Mouse (Mus musculus) kidney, embryonic 16.5 days (tissue): ENCODE measurements around the gene Sox3. TPM values are rescaled to one million over a fixed set of nuclear protein-coding genes. Genes with fewer than 3 reads are reported as not detected.
A peak's percentile ranks its signal among the peaks of the same experiment; 100 is the strongest.

Experiments used
- ATAC-seq: fragments of 200-750 bp; cut with Nextera tagmentation; 2 replicates; pipeline ENCODE4 v1.8.0; 2017; ENCODE audit warnings: moderate TSS enrichment; ENCODE audit not compliant: low FRiP score, low TSS enrichment
- H3K27ac ChIP-seq: fragments of 300-500 bp; sonication (generic); 2 replicates; pipeline ENCODE4 v1.5.1; 2014; ENCODE audit warnings: low read length
- H3K27me3 ChIP-seq: fragments of 300-500 bp; sonication (generic); 2 replicates; pipeline ENCODE4 v1.6.1; 2014; ENCODE audit warnings: low read length, control low read depth, mixed read lengths; ENCODE audit not compliant: insufficient read depth
- H3K36me3 ChIP-seq: fragments of 300-500 bp; sonication (generic); 2 replicates; pipeline ENCODE4 v1.6.1; 2014; ENCODE audit warnings: low read length, control low read depth, mixed read lengths; ENCODE audit not compliant: insufficient read depth
- H3K4me1 ChIP-seq: fragments of 300-500 bp; sonication (generic); 2 replicates; pipeline ENCODE4 v1.6.1; 2014; ENCODE audit warnings: low read length, control low read depth, mixed read lengths; ENCODE audit not compliant: insufficient read depth
- H3K4me2 ChIP-seq: fragments of 300-500 bp; sonication (generic); replicated peaks from 2 replicates; pipeline ENCODE4 v1.6.1; 2014; ENCODE audit warnings: low read depth, low read length
- H3K4me3 ChIP-seq: fragments of 300-500 bp; sonication (generic); 2 replicates; pipeline ENCODE4 v1.5.1; 2014; ENCODE audit warnings: mild to moderate bottlenecking, low read length
- H3K9ac ChIP-seq: fragments of 300-500 bp; sonication (generic); replicated peaks from 2 replicates; pipeline ENCODE4 v1.6.1; 2014; ENCODE audit warnings: low read length
- H3K9me3 ChIP-seq: fragments of 300-500 bp; sonication (generic); 2 replicates; pipeline ENCODE4 v1.6.1; 2016; ENCODE audit warnings: low read length, control low read depth
- WGBS: fragments of 180-500 bp; shearing (Covaris S2); extraction: QIAGEN DNeasy Blood & Tissue Kit; methylation state at CpG from one replicate; pipeline ENCODE4 v1.1.7; 2014; 5-methylcytosine and 5-hydroxymethylcytosine counted together
- polyA plus RNA-seq: library from polyadenylated mRNA; unstranded; fragments of >200 nt; fragmentation: Nextera tagmentation; extraction: Ambion mirVana; gene quantifications from 2 replicates; pipeline ENCODE4 v1.2.1, GENCODE M21; 2015

The Sox3 gene
- polyA plus RNA-seq, 1 experiment from 2014 or later, result not detected

- Histone ChIP-seq H3K27ac (no peak overlapping the region), H3K4me1 (0 out of 2 replicates have a peak, but pooled peaks cover 4% of the 10 kb centered on the region), H3K4me3 (peak overlapping the region; percentile 48), H3K9me3 (0 out of 2 replicates have a peak, but pooled peaks cover 3% of the 10 kb centered on the region), H3K27me3 (peaks cover 78% of the 10 kb centered on the region), H3K4me2 (peak overlapping the region; percentile 66), H3K9ac (no peak overlapping the region), H3K36me3 (no peaks in the 10 kb centered on the region)
- 25% methylated on average over 41 of the region's 43 CpGs for WGBS
- ATAC-seq, result no peak
Measured at GRCm38 (mm10) chrX:60891329-60892095, 1.7 kb downstream of the Sox3 start.

GRCm38 (mm10) chrX:60890651-60891050 is 2.6 kb downstream of the Sox3 start:
- H3K4me1 ChIP-seq, result 0 out of 2 replicates have a peak, but pooled peaks cover 4% of the 10 kb centered on the region
- WGBS, result 22% methylated on average over 18 of the region's 18 CpGs
- H3K4me2 ChIP-seq, result no peak overlapping the region
- no peak overlapping the region for H3K9ac ChIP-seq
- no peak overlapping the region for H3K27ac ChIP-seq
- ATAC-seq, result no peak
- peaks cover 76% of the 10 kb centered on the region for H3K27me3 ChIP-seq
- H3K36me3 ChIP-seq, result no peaks in the 10 kb centered on the region
- no peak overlapping the region for H3K4me3 ChIP-seq
- H3K9me3 ChIP-seq, result 0 out of 2 replicates have a peak, but pooled peaks cover 3% of the 10 kb centered on the region

GRCm38 (mm10) chrX:60889956-60890485 is 3.2 kb downstream of the Sox3 start:
- no peak for ATAC-seq
- Histone ChIP-seq H3K9ac (no peak overlapping the region), H3K27ac (no peak overlapping the region), H3K4me3 (no peak overlapping the region), H3K4me1 (0 out of 2 replicates have a peak, but pooled peaks cover 4% of the 10 kb centered on the region), H3K4me2 (no peak overlapping the region), H3K27me3 (peaks cover 70% of the 10 kb centered on the region), H3K36me3 (no peaks in the 10 kb centered on the region), H3K9me3 (0 out of 2 replicates have a peak, but pooled peaks cover 3% of the 10 kb centered on the region)
- WGBS, result 16% methylated on average over 17 of the region's 17 CpGs
